Mouse (Mus musculus) spleen, adult 2 months (tissue): Measurements from ENCODE around the gene Pus3. TPM values are rescaled to one million over a fixed set of nuclear protein-coding genes. Genes with fewer than 3 reads are reported as not detected.

Experiments used
- DNase-seq, 2 experiments: peaks; one replicate each; pipeline versions ENCODE4 v3.0.0 to v3.0.0-alpha.2; 2012 to 2021; ENCODE audit warnings: low spot score in 2 of 2, low read depth in 1 of 2
- H3K27ac ChIP-seq: fragments of 200-500 bp; 2 replicates; pipeline ENCODE4 v1.5.1; 2012; ENCODE audit warnings: low read length, inconsistent platforms; ENCODE audit not compliant: insufficient read depth
- H3K27me3 ChIP-seq: fragments of 200-500 bp; 2 replicates; pipeline ENCODE4 v1.6.1; 2012; ENCODE audit warnings: mild to moderate bottlenecking, moderate library complexity, low read length, inconsistent platforms; ENCODE audit not compliant: control insufficient read depth, insufficient read depth
- H3K36me3 ChIP-seq: fragments of 200-500 bp; 2 replicates; pipeline ENCODE4 v1.6.1; 2012; ENCODE audit warnings: mild to moderate bottlenecking, low read length, inconsistent platforms; ENCODE audit not compliant: control insufficient read depth, insufficient read depth
- H3K4me1 ChIP-seq: fragments of 200-500 bp; 2 replicates; pipeline ENCODE4 v1.6.1; 2011; ENCODE audit warnings: inconsistent platforms; ENCODE audit not compliant: control insufficient read depth, insufficient read depth, insufficient read length
- H3K4me3 ChIP-seq: fragments of 200-500 bp; 2 replicates; pipeline ENCODE4 v1.5.1; 2011; ENCODE audit warnings: mild to moderate bottlenecking, inconsistent platforms; ENCODE audit not compliant: insufficient read depth, insufficient read length; ENCODE audit errors: extremely low read depth
- CTCF ChIP-seq: fragments of 200-500 bp; IDR thresholded peaks from 2 replicates; pipeline ENCODE4 v1.5.1; 2011; ENCODE audit warnings: mild to moderate bottlenecking, inconsistent platforms; ENCODE audit not compliant: insufficient read depth, insufficient read length, insufficient replicate concordance; ENCODE audit errors: extremely low read depth
- POLR2A ChIP-seq: fragments of 200-500 bp; IDR thresholded peaks from 2 replicates; pipeline ENCODE4 v1.6.1; 2011; ENCODE audit warnings: low read depth, low read length, inconsistent platforms
- WGBS: fragments of 180-500 bp; shearing (Covaris S2); methylation state at CpG from one replicate; pipeline ENCODE4 v1.1.7; 2018; 5-methylcytosine and 5-hydroxymethylcytosine counted together
- polyA plus RNA-seq: library from polyadenylated mRNA; depleted of rRNA; stranded (reverse); fragments of >200 nt; gene quantifications from 2 replicates; pipeline ENCODE4 v1.2.3, GENCODE M21; 2012; rRNA removed

Pus3 gene
- polyA plus RNA-seq: 1.1 and 1.6 TPM in 2 replicates

DNA sequence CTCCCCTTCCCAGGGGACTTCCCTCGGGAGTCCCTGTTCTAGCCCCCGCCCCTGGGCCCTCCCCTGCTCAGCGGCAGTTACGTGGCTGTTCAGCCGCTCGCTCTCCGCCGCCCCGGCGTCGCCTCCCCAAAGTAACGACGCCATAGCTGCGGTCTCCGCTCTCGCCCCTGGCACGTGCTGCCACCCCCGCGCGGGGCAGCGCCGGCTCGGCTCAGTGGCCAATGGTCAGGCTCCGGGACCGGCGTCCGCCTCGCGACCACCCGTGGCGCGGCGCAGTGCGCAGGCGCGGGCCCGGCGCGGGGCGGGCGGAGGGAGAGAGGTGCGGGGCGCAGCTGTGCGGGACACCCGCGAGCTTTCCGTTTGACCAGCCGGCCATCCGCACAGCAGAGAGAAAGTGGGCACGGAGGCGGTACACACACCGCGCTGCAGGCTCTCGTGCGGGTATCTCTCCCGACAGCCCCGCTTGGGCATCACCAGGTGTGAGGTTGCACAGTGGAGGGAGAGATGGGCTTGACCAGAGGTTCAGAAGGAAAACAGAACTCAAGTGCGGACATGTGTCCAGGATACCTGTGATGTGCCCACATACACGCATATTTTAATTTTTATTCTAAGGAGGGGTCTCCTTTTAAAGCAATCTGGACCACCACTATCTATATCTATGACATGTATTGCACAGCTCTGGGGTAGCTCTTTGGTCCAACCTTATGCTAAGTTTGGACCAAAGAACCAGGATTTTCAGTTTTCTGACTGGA is at the start of gene Pus3, which contains the start of gene Ddx25:
TSS of gene Pus3 (plus strand) at position 339 of the 752 bp plus-strand sequence.
TSS of gene Ddx25 (minus strand) at position 272 of the 752 bp plus-strand sequence.
- peaks cover 6% of the 10 kb centered on the region for H3K36me3 ChIP-seq
- H3K27ac ChIP-seq: peak within 1 kb of the TSS; percentile 51
- peaks cover 7% of the 10 kb centered on the region for H3K4me1 ChIP-seq
- TF ChIP-seq POLR2A: no peak
- peak within 1 kb of the TSS; percentile 67 for H3K4me3 ChIP-seq
- H3K27me3 ChIP-seq: peaks cover 8% of the 10 kb centered on the region
- DNase-seq: peak in 1 of 2 experiments; percentile 15
- under 1% methylated on average over 53 of the region's 59 CpGs for WGBS

DNA sequence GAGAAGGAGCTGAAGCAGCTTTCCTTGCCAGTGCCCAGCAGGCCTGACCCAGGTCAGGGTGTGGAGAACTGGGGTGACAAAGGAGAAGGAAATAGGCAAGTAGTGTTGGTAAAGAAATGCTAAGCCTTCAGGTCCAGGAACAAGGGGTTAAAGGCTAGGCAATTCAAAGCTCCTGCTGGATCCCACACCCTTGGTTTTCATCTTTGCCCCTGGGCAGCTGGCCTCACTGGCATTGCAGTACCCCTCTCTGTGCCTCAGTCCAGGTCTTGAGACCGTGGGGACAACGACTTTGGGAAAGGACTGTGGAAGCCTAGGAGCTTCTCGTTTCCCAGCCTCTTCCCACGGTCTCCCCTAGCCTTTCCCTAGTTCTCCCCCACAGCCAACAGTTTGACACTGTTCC is 44.5 kb upstream of the Pus3 start:
- Histone ChIP-seq H3K27ac (no peak overlapping the region), H3K27me3 (no peaks in the 10 kb centered on the region), H3K4me1 (no peaks in the 10 kb centered on the region), H3K36me3 (no peaks in the 10 kb centered on the region), H3K4me3 (no peak overlapping the region)
- no peak for TF ChIP-seq POLR2A
- TF ChIP-seq CTCF: no peak
- no peak for DNase-seq
- 93% methylated on average over 4 of the region's 4 CpGs for WGBS

DNA sequence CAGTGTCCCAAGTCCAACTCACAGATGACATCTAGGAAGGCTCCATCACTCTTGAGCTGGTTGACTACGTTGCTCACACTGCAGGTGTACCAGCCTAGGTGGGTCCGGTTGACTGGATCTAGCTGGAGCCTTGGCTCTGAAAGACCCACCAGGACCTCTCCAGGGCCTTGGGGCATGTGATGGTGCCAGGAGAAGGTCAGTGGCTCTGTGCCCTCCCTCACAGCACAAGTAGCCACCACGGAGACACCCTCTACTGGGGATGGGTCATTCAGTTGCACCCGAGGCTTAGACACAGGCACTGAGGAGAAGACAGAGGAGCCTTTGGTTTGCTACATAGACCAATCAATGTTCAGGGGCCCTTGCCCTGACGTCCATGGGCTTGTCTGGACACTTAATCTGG is 42.2 kb upstream of the Pus3 start:
- TF ChIP-seq POLR2A: no peak
- Histone ChIP-seq H3K27ac (no peak overlapping the region), H3K36me3 (no peaks in the 10 kb centered on the region), H3K27me3 (no peaks in the 10 kb centered on the region), H3K4me3 (no peak overlapping the region), H3K4me1 (no peaks in the 10 kb centered on the region)
- no peak for DNase-seq
- WGBS: 74% methylated on average over 5 of the region's 5 CpGs

DNA sequence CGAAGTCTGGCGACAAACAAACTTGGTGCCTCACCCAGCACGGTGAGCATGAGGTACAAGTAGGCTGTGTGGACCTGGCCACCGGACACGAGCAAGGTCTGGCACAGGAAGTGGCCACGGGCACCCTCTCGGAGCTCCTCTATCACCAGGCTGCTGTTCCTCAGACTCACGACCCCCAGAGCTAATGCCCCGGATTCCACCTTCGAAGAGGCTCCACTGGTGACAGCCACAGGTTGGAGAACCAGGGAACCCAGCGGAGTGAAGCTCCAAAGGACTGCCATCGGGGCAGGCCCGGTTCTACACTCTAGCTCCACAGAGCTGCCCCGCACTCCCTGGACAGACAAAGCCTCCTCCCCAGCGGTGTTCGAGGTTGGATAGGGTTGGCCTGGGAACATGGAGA is 41.7 kb upstream of the Pus3 start:
- Histone ChIP-seq H3K4me1 (no peaks in the 10 kb centered on the region), H3K27ac (no peak overlapping the region), H3K27me3 (no peaks in the 10 kb centered on the region), H3K36me3 (no peaks in the 10 kb centered on the region), H3K4me3 (no peak overlapping the region)
- 92% methylated on average over 16 of the region's 16 CpGs for WGBS
- no peak for TF ChIP-seq POLR2A
- no peak for DNase-seq

DNA sequence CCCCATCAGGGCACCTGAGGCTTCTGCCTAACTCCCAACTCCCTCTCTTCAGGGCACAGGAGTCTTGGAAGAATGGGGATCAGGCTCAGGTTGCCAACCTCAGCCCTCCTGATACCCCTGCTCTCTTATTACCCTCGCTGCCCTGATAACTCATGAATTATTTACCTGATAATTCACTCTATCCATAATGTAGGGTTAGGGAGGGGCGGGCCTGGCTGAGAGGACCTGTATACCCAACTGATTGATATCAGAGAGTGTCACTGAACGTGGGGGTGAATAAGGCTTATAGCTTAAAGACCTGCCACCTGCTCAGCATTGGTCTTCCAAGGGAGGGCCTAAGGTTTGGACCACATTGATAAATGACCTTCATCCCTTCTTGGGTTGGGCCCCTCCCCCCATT is 40.2 kb upstream of the Pus3 start, which contains the start of gene Gm1113:
TSS of gene Gm1113 (minus strand) at position 101 of the 400 bp plus-strand sequence.
- TF ChIP-seq CTCF: no peak
- TF ChIP-seq POLR2A: no peak
- Histone ChIP-seq H3K4me3 (no peak within 1 kb of the TSS), H3K27me3 (no peaks in the 10 kb centered on the region), H3K36me3 (no peaks in the 10 kb centered on the region), H3K4me1 (no peaks in the 10 kb centered on the region), H3K27ac (no peak within 1 kb of the TSS)
- 81% methylated on average over 3 of the region's 3 CpGs for WGBS
- DNase-seq: no peak

DNA sequence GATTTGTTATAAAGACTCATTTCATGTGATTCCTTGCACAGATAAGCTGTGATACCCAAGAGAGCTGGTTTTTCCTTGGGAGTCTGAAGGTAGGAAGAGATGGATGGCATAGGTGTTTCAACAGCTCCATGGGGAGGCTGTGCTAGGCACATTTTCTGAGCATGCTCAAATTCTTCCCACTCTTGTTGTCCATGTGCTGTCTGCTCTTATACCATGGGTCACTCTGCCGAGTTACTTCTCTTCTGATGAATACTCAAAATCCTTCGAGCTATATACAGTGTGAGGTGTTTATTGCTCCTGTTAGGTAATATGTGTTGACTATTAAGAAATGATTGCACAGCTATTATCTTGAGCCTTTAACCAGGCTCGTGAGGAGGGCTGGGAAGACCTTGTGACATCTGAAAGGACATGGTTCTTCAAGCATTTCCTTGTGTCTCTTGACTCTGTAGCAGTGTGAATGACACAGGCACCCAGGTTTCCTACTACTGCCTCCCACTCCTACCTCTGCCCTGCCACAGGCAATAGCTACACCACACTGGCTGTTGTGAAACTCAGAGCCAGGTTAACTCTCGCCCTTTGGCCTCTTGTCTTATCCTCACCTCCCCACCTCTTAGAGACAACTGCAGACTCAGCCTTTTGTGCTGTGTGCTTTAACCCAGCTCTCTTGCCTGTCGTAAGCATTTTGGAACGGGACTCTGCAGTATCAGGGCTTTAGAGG is 37.6 kb upstream of the Pus3 start:
- H3K27me3 ChIP-seq: no peaks in the 10 kb centered on the region
- TF ChIP-seq POLR2A (no peak), CTCF (no peak)
- no peaks in the 10 kb centered on the region for H3K4me1 ChIP-seq
- no peak for DNase-seq
- no peaks in the 10 kb centered on the region for H3K36me3 ChIP-seq
- H3K27ac ChIP-seq: no peak overlapping the region
- no peak overlapping the region for H3K4me3 ChIP-seq
- 86% methylated on average over 6 of the region's 6 CpGs for WGBS

DNA sequence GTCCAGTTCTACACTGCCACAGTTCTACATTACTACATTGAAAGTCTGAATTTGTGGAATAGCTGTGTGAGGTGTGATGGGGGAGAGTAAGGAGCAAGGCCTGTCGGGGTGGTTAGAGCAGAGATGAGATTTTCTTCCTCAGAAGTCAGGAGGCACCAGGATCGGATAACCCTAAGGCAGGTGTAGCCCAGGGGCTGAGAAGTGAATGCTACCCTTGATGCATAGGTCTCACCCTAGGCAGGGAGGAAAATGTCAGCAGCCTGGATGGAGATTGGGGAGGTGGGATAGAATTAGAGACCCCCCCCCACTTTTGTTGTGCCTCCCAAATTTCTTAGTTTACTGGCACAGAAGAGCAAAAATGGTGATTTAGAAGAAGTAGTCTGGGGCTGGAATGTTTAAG is 36.2 kb upstream of the Pus3 start:
- 76% methylated on average over 2 of the region's 2 CpGs for WGBS
- H3K4me3 ChIP-seq: no peak overlapping the region

More for the DNA sequence above, 36.2 kb upstream of the Pus3 start:
- H3K27ac ChIP-seq: no peak overlapping the region
- no peak for TF ChIP-seq CTCF
- no peak for TF ChIP-seq POLR2A
- no peaks in the 10 kb centered on the region for H3K36me3 ChIP-seq
- no peaks in the 10 kb centered on the region for H3K27me3 ChIP-seq
- H3K4me1 ChIP-seq: no peaks in the 10 kb centered on the region
- DNase-seq: no peak
